Mouse (Mus musculus): ENCODE measurements around the gene Zpbp2.

Gene Zpbp2

DNA sequence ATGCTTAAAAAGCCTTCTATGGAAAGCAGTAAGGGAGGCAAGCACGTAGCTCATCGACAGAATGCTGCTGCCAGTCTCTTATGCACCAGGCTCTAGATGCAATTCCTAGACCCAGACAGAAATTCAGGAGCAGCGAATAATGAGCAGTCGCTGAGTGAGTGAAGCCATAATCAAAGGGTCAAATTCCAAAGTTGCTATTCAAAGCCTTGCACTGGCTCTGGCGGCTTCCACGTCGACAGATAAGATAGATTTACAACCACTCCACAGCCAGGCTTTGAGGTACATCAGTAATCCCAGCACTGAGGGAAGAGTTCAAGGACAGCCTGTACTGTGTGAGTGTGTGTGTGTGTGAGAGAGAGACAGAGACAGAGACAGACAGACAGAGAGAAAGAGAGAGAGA, 10.0 kb downstream of the Zpbp2 start:
- no peak for DNase-seq

- no peak for DNase-seq
Observed at GRCm38 (mm10) chr11:98563025-98563424, 12.1 kb downstream of the Zpbp2 start.

GRCm38 (mm10) chr11:98563921-98564414, 13.1 kb downstream of the Zpbp2 start:
- DNase-seq, result no peak

DNA sequence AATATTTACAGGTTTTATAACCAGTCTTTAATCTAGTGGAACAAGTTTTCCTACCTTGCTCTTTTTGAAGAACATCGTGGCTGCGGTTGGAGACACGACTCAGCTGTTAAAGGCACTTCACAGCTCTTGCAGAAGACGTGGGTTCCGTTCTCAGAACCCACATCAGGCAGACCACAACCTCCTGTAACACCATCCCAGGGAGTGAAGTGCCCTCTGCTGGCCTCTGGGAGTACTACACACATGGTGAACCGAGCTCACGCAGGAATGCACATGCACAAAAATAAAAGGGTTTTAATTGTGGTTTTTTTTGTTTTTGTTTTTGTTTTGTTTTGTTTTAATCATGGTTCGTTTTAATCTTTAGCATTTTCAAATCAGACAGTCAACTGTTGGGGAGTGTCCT, 17.4 kb downstream of the Zpbp2 start:
- no peak for DNase-seq

GRCm38 (mm10) chr11:98569461-98569860, 18.6 kb downstream of the Zpbp2 start:
- no peak for DNase-seq

- DNase-seq, result no peak
Observed at GRCm38 (mm10) chr11:98577776-98578175, 26.9 kb downstream of the Zpbp2 start.

- peak in 1 of 2 experiments; percentile 19 for DNase-seq
Observed at GRCm38 (mm10) chr11:98580301-98581121, 29.6 kb downstream of the Zpbp2 start.

DNA sequence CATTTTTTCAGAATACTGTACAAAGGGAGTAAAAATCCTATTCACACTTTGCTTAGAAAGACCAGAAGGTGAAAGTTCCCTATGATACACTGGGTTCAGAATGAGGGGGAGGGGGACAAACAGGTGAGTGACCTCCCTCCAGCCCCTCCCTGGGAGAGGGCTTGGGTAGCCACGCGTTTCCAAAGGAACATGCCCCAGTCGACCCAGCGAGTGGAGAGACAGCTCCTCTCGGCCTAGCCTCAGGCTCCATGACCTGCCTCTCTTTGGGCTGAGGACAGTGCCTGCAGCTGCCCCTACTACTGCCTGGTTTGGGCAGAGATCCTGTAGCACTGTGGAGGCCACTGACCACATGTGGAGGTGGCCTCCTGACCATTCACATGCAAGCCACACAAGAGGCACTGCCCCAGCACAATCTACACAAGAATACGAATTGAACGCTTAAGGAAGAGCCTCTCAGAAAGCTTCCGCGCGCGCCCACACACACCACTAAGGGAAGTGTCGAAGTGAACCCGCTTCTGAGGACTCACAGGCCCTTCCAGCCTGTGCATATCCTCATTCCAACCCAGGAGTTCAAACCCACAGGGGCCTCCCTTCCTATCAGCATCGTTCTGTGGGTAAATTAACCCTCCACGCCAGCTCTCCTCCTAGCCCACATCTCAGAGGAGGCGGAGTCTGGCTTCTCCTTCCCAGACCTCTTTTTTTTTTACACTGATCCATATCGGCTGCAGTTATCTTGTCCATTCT, 30.6 kb downstream of the Zpbp2 start:
- no peak for DNase-seq

DNA sequence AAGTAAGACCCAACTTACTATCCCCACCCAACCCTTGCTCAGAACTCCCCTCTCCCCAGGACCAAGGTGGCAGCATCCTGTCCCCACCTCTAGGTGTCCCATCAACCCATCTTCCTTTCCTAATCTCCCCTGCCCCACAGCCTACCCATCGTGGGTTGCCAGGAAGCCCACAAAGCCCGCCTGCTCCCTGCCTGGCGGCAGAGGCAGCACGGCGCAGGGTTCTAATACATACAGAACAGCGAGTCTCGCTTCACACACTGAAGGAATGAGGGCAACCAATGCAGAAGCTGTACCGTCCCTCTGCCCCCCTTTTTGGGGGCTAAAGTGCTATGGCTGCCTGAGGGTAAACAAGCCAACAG, 31.1 kb downstream of the Zpbp2 start:
- DNase-seq, result no peak

- no peak for DNase-seq
Observed at GRCm38 (mm10) chr11:98582551-98583264, 31.8 kb downstream of the Zpbp2 start.

DNA sequence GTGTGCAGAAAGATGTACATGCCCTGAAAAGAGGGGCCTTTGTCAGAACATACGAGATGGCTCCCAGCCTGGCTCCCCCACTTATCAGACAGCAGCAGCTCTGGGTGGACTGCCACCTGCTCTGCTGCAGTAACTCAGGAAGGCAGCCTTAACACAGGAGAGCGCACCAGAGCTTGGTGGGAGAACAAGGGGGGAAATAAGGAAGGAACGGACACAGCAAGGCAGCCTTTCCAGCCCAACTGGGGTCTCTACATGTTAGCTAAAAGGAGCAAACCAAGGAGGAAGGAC, 32.3 kb downstream of the Zpbp2 start:
- no peak for DNase-seq

GRCm38 (mm10) chr11:98583571-98583970, 32.7 kb downstream of the Zpbp2 start:
- DNase-seq, result no peak

DNA sequence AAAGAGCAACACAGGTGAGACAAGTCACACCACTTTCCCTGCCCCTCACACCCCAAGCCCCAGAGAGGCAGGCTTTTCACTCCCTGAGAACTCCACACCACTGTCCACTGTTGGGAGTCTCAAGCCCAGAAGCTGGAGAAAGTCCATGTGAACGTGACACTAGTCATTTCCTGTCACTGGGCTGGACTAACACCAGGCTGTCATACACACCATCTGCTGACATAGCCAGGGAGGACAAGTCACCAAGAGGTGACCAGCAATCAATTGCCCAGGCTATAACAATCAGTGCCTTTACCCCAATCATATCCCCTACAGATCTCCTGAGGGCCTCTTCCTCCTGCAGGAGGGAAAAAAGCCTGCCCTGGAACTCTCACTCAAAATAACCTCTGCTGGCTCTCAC, 33.2 kb downstream of the Zpbp2 start:
- no peak for DNase-seq

DNA sequence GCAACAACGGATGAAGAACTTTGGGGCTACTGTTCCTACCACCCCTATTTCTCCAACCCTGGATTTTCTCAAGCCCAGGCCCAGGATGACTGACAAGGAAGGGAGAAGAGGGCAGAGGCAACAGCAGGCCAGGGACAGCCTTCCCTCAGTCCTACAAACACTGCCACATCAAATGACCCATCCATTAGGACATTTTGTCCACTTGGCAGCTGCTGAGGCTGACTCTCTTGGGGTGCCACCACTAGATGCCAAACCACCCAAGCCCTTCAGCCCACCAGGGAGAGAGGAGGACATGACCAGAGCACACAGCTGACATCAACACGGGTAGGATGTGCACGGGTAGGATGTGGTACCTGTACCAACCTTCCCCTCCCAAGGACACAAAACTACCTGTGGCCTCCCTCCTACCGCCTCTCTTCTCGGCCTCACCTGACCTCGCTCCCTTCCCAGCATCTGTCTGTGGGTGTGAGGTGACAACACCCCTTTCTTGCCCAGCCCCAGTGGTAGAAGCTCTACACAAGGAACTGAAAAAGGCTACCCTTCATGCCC, 33.8 kb downstream of the Zpbp2 start:
- no peak for DNase-seq

GRCm38 (mm10) chr11:98586087-98586891, 35.4 kb downstream of the Zpbp2 start:
- peak in 1 of 2 experiments; percentile 28 for DNase-seq

DNA sequence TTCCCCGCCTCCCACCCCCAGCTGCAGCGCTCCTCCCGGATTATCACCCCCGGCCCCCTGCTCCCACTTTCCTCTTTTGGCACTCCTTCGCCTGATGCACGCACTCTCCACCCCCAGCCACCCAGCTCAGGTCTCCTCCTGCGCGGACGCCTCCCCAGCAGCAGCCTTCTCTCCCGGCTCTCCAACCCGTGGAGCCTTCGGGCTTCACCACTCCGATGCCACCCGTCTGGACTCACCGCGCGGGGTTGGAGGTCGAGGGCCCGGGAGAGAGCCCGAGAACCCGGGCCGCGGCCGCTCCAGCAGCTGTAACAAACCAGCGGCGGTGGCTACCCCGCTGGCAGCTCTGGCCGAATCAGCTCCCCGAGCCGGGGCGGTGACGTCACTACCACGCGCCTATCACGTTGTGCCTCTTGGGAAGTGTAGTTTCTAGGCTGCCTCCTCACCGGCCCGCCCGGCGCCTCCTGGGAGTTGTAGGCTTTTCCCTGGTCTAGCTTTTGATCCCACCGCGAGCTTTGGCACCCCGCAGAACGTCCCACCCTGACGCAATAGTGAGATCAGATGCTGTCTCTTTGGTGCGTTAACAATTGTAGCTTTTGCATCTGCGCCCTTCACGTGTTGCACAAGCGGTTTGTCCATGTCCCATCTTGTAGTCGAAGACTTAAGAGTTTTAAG, 36.1 kb downstream of the Zpbp2 start, which contains the start of gene Ormdl3:
TSS of gene Ormdl3 (minus strand) at position 477 of the 672 bp plus-strand sequence.
- peak; percentile 97 to 98 for DNase-seq

DNA sequence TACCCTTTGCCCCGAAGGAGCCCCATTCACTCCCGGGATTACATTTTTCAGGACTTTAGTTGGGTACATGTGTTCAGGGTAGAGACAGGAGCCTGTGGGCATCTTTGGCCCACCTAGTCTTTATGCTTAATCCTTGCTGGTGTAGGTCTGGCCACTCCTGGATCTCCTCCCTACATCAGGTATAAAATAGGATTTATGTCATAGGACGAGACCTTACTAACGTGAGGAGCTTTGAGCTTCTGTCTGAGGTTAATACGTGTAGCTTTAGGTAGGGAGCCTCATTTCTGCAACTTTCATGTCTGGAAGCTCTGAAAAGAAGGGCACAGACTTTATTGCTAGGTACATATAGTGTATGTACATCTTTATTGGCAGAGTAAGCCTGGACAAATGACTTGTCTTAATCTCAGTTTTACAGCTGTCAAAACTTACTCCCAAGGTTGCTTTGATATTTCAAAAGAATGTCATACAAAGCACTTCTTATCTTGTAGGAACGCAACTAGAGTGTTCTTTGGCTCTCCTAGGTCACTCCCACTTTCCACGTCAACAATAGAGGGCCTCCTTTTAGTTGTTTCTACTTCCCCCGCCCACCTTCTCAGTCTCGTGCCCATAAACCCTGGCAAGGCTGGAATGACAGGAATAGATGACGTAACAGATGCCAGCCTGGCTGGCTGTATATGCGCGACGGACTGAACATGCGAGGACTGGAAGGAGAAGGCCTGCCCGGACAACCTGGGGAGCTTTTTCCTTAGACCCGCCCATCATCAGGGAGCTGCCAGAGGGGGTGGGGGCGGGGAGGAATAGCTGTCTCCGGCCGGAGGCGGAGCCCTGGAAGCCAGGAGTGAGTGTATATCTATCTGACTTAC, 37.0 kb downstream of the Zpbp2 start:
- peak; percentile 79 for DNase-seq

GRCm38 (mm10) chr11:98588833-98589281, 38.0 kb downstream of the Zpbp2 start:
- no peak for DNase-seq

GRCm38 (mm10) chr11:98589306-98589705, 38.4 kb downstream of the Zpbp2 start:
- DNase-seq, result no peak
